Mouse (Mus musculus) liver, embryonic 15.5 days (tissue): Measurements from ENCODE around the gene Vipr1. TPM values are rescaled to one million over a fixed set of nuclear protein-coding genes. Genes with fewer than 3 reads are reported as not detected.

ENCODE experiments used
- ATAC-seq: fragments of 200-750 bp; cut with Nextera tagmentation; 2 replicates; pipeline ENCODE4 v1.8.0; 2017; ENCODE audit warnings: moderate number of reproducible peaks, mild to moderate bottlenecking, moderate library complexity; ENCODE audit not compliant: insufficient read depth
- H3K27ac ChIP-seq: fragments of 300-500 bp; sonication (generic); replicated peaks from 2 replicates; pipeline ENCODE4 v1.5.1; 2015; ENCODE audit warnings: mild to moderate bottlenecking, inconsistent platforms
- H3K27me3 ChIP-seq: fragments of 300-500 bp; sonication (generic); 2 replicates; pipeline ENCODE4 v1.6.1; 2015; ENCODE audit warnings: mild to moderate bottlenecking, inconsistent platforms
- H3K36me3 ChIP-seq: fragments of 300-500 bp; sonication (generic); replicated peaks from 2 replicates; pipeline ENCODE4 v1.6.1; 2015; ENCODE audit warnings: moderate library complexity, mild to moderate bottlenecking, inconsistent platforms
- H3K4me1 ChIP-seq: fragments of 300-500 bp; sonication (generic); replicated peaks from 2 replicates; pipeline ENCODE4 v1.6.1; 2015; ENCODE audit warnings: inconsistent platforms
- H3K4me2 ChIP-seq: fragments of 300-500 bp; sonication (generic); 2 replicates; pipeline ENCODE4 v1.6.1; 2015; ENCODE audit warnings: moderate library complexity, mild to moderate bottlenecking, inconsistent platforms
- H3K4me3 ChIP-seq: fragments of 300-500 bp; sonication (generic); replicated peaks from 2 replicates; pipeline ENCODE4 v1.5.1; 2015; ENCODE audit warnings: mild to moderate bottlenecking, inconsistent platforms
- H3K9ac ChIP-seq: fragments of 300-500 bp; sonication (generic); 2 replicates; pipeline ENCODE4 v1.6.1; 2015; ENCODE audit warnings: moderate library complexity, mild to moderate bottlenecking, inconsistent platforms
- H3K9me3 ChIP-seq: fragments of 300-500 bp; sonication (generic); replicated peaks from 2 replicates; pipeline ENCODE4 v1.6.1; 2016; ENCODE audit warnings: inconsistent platforms
- WGBS: fragments of 180-500 bp; shearing (Covaris S2); methylation state at CpG from one replicate; pipeline ENCODE4 v1.1.7; 2015; ENCODE audit warnings: mixed read lengths; ENCODE audit not compliant: insufficient replicate concordance; 5-methylcytosine and 5-hydroxymethylcytosine counted together
- polyA plus RNA-seq: library from polyadenylated mRNA; unstranded; fragments of >200 nt; fragmentation: Nextera tagmentation; extraction: Ambion mirVana; gene quantifications from 2 replicates; pipeline ENCODE4 v1.2.1, GENCODE M21; 2015

Vipr1 gene
- polyA plus RNA-seq, 1 experiment from 2014 or later = 0.69 TPM

- no peaks in the 10 kb centered on the region for H3K9me3 ChIP-seq
- no peaks in the 10 kb centered on the region for H3K27me3 ChIP-seq
- H3K9ac ChIP-seq = no peak overlapping the region
- H3K4me1 ChIP-seq = no peaks in the 10 kb centered on the region; the same call in 1 of the 2 replicates
- H3K36me3 ChIP-seq = peaks cover 5% of the 10 kb centered on the region; the same call in 1 of the 2 replicates
- ATAC-seq = no peak
- H3K4me2 ChIP-seq = no peak overlapping the region
- WGBS = 22% methylated on average over 6 of the region's 6 CpGs
- no peak overlapping the region for H3K4me3 ChIP-seq
- no peak overlapping the region for H3K27ac ChIP-seq
Observed at GRCm38 (mm10) chr9:121679549-121679948, 37.0 kb downstream of the Vipr1 start.

- no peak overlapping the region for H3K9ac ChIP-seq
- H3K27ac ChIP-seq = no peak overlapping the region
- peaks cover 11% of the 10 kb centered on the region; the same call in 1 of the 2 replicates for H3K36me3 ChIP-seq
- no peaks in the 10 kb centered on the region for H3K27me3 ChIP-seq
- no peaks in the 10 kb centered on the region; the same call in 1 of the 2 replicates for H3K4me1 ChIP-seq
- WGBS = 53% methylated on average over 8 of the region's 8 CpGs
- H3K4me2 ChIP-seq = no peak overlapping the region
- H3K9me3 ChIP-seq = no peaks in the 10 kb centered on the region
- H3K4me3 ChIP-seq = no peak overlapping the region
- no peak for ATAC-seq
Observed at GRCm38 (mm10) chr9:121681191-121681590, 38.7 kb downstream of the Vipr1 start.

DNA sequence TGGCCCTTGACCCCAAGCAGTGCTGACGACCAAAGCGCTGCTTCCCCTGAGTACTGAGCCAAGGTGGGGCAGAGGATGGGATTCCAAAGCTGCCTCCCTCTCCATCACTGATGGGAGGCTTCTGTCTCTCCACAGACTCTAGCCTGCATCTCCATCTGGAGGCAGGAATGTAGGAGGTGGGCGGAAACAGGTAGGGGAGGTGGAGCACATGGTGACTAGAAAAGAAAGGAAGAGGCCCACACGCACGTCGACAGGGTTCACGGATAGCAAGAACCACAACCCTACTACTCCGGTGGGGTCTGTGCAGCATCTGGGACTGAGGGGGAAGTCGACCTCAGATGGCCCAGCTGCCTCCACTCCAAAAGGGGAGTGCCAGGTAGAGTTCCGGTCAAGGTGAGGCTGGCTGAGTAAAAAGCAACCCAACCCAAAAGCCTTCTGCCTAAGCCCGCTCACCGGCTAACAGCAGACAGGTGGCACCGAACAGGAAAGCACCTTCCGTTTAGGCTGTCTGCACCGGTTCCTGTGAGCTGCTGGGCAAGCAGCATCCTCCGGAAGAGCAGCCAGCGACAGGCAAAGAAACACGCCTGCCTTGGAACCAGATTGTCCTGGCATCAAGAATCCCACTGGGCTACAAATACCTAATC, 39.6 kb downstream of the Vipr1 start:
- 54% methylated on average over 18 of the region's 18 CpGs for WGBS
- Histone ChIP-seq H3K9ac (no peak overlapping the region), H3K4me2 (no peak overlapping the region), H3K4me1 (no peaks in the 10 kb centered on the region; the same call in 1 of the 2 replicates), H3K27me3 (no peaks in the 10 kb centered on the region), H3K36me3 (peaks cover 12% of the 10 kb centered on the region), H3K4me3 (no peak overlapping the region), H3K9me3 (no peaks in the 10 kb centered on the region), H3K27ac (no peak overlapping the region)
- ATAC-seq = no peak

GRCm38 (mm10) chr9:121684702-121685101, 42.2 kb downstream of the Vipr1 start:
- ATAC-seq = no peak
- H3K36me3 ChIP-seq = peaks cover 22% of the 10 kb centered on the region
- WGBS = 66% methylated on average over 7 of the region's 7 CpGs

DNA sequence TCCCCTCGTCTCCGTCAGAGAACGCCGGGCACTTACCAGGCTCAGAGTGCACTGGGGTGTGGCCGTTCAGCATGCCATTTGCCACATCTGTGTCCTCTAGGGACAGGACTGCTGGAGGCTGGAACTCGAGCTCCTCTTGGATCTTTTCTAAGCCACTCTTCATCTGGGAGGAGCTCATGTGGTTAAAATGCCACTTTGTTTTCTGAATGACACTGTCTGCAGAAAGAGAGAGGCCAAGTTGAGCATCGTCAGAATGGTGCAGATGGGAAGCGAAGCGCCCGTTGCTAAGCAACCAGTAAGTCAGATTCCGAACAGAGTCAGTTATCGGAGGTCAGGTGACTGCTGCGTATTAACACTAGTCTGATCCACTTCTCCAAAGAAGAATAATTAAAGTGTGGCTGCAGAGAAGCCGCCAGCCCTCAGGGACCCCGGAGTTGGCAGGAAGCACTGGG, 47.7 kb downstream of the Vipr1 start:
- Histone ChIP-seq H3K27ac (no peak overlapping the region), H3K4me3 (no peak overlapping the region), H3K27me3 (no peaks in the 10 kb centered on the region), H3K36me3 (peaks cover 14% of the 10 kb centered on the region), H3K9me3 (no peaks in the 10 kb centered on the region), H3K4me1 (no peaks in the 10 kb centered on the region), H3K9ac (no peak overlapping the region), H3K4me2 (no peak overlapping the region)
- 80% methylated on average over 15 of the region's 15 CpGs for WGBS
- ATAC-seq = no peak

More at GRCm38 (mm10) chr9:121684702-121685101, 42.2 kb downstream of the Vipr1 start:
- Histone ChIP-seq H3K9me3 (no peaks in the 10 kb centered on the region), H3K27me3 (no peaks in the 10 kb centered on the region), H3K4me1 (no peaks in the 10 kb centered on the region; the same call in 1 of the 2 replicates), H3K9ac (no peak overlapping the region), H3K4me3 (no peak overlapping the region), H3K27ac (no peak overlapping the region), H3K4me2 (no peak overlapping the region)

DNA sequence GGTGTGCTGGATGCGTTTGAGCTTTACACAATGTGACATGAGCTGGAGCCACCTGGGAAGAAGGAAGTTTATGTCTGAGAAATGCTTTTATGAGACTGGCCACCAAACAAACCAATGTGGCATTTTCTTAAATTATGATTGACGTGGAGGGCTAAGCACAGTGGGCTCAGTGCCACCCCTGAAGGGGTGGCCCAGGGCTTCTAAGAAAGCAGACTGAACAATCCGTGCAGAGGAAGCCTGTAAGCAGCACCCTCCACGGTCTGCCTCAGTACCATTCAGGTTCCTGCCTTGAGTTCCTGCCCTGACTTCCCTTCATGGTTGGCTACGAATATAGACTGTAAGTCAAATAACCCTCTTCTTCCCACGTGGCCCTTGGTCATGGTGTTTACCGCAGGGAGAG, 48.2 kb downstream of the Vipr1 start:
- Histone ChIP-seq H3K27me3 (no peaks in the 10 kb centered on the region), H3K4me1 (no peaks in the 10 kb centered on the region), H3K27ac (no peak overlapping the region), H3K9ac (no peak overlapping the region), H3K36me3 (peaks cover 11% of the 10 kb centered on the region; the same call in 1 of the 2 replicates), H3K4me2 (no peak overlapping the region), H3K9me3 (no peaks in the 10 kb centered on the region), H3K4me3 (no peak overlapping the region)
- 74% methylated on average over 7 of the region's 7 CpGs for WGBS
- no peak for ATAC-seq

GRCm38 (mm10) chr9:121694736-121695135, 52.2 kb downstream of the Vipr1 start:
- no peak for ATAC-seq
- Histone ChIP-seq H3K36me3 (no peaks in the 10 kb centered on the region), H3K9me3 (peaks cover 8% of the 10 kb centered on the region), H3K4me3 (no peak overlapping the region), H3K9ac (no peak overlapping the region), H3K4me1 (no peaks in the 10 kb centered on the region), H3K4me2 (no peak overlapping the region), H3K27me3 (no peaks in the 10 kb centered on the region), H3K27ac (no peak overlapping the region)
- 69% methylated on average over 12 of the region's 12 CpGs for WGBS

DNA sequence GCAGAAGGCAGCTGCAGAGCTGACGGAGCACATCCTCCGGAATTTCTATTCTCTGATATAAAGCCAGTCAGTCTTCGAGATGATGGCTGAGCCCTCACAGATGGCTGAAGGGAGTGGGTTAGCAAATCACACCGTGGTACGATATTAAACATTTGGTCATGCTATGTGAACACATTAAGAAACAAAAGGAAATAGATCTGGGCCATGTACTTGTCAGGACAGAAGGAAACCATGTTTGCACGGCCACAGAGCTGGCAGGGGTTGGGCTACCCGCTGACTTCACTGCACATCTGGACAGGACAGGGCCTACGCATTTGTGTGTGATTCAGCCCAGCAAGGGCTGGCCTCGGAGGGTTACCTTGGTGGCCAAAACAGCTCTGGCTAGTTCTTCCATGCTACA, 54.1 kb downstream of the Vipr1 start:
- no peak overlapping the region for H3K4me3 ChIP-seq
- WGBS = 81% methylated on average over 9 of the region's 9 CpGs
- no peak overlapping the region for H3K4me2 ChIP-seq
- no peaks in the 10 kb centered on the region for H3K27me3 ChIP-seq
- no peaks in the 10 kb centered on the region for H3K4me1 ChIP-seq
- H3K36me3 ChIP-seq = no peaks in the 10 kb centered on the region
- no peak overlapping the region for H3K27ac ChIP-seq
- peaks cover 8% of the 10 kb centered on the region for H3K9me3 ChIP-seq
- no peak overlapping the region for H3K9ac ChIP-seq
- 0 out of 2 replicates have a peak, but pooled peaks have one; percentile 2 for ATAC-seq

DNA sequence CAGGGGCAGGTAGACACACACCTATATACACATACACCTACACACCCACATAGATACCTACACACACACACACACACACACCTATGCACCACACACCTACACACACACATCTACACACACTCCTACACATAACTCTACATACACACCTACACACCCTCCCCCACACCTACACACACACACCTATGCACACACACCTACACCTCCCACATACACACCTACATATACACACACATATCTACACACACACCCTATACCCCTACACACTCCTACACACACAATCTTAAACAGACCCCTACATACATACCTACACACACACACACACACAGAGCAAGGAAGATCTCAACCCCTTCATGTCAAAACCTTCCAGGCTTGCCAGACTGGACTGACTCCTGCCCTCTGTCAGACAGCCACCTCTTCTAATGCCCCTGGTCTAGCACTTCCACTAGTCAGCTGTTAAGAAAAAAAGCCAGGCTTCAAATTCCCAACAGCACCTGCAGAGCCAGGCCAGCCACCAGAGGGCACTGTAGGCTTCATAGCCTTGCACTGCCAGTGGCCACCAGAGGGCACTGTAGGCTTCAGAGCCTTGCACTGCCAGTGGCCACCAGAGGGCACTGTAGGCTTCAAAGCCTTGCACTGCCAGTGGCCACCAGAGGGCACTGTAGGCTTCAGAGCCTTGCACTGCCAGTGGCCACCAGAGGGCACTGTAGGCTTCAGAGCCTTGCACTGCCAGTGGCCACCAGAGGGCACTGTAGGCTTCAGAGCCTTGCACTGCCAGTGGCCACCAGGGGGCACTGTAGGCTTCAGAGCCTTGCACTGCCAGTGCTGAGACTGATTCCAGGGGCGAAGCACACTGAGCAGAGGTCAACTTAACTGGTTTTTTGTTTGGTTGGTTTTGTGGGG, 54.9 kb downstream of the Vipr1 start:
- peaks cover 8% of the 10 kb centered on the region for H3K9me3 ChIP-seq
- 92% methylated on average over 1 of the region's 1 CpGs for WGBS
- H3K36me3 ChIP-seq = no peaks in the 10 kb centered on the region
- H3K4me1 ChIP-seq = no peaks in the 10 kb centered on the region
- no peak overlapping the region for H3K4me2 ChIP-seq
- no peak overlapping the region for H3K4me3 ChIP-seq
- ATAC-seq = peak; percentile 50; the same call in 1 of the 2 replicates
- no peak overlapping the region for H3K9ac ChIP-seq
- no peaks in the 10 kb centered on the region for H3K27me3 ChIP-seq
- H3K27ac ChIP-seq = no peak overlapping the region

GRCm38 (mm10) chr9:121704261-121704645, 61.7 kb downstream of the Vipr1 start:
- 34% methylated on average over 11 of the region's 11 CpGs for WGBS
- Histone ChIP-seq H3K27ac (peak overlapping the region; percentile 96), H3K9ac (peak overlapping the region; percentile 78), H3K27me3 (no peaks in the 10 kb centered on the region), H3K9me3 (no peaks in the 10 kb centered on the region), H3K4me3 (peak overlapping the region; percentile 84), H3K36me3 (no peaks in the 10 kb centered on the region), H3K4me1 (peaks cover 57% of the 10 kb centered on the region), H3K4me2 (peak overlapping the region; percentile 93)
- ATAC-seq = no peak
